Mouse (Mus musculus): ENCODE data around the gene Sec22c. TPM values are rescaled to one million over a fixed set of nuclear protein-coding genes. Genes with fewer than 3 reads are reported as not detected.

Gene Sec22c
- total RNA-seq, 2 experiments from 2014 or later: 2.6 to 4.8 TPM

- TF ChIP-seq CTCF (IDR thresholded peaks at IDR 0.05): no peak
- H3K4me3 ChIP-seq: no peak overlapping the region
- intact Hi-C loops (cut with DNase I): no loop called here
- DNase-seq: no peak
- no peak overlapping the region for H3K27ac ChIP-seq
Measured at GRCm38 (mm10) chr9:121635835-121636576, 69.3 kb downstream of the Sec22c start.

GRCm38 (mm10) chr9:121633306-121633705 lies 72.0 kb downstream of the Sec22c start:
- intact Hi-C loops (cut with DNase I): no loop called here
- DNase-seq: no peak
- Histone ChIP-seq H3K4me3 (no peak overlapping the region), H3K27ac (peak overlapping the region; percentile 43; the same call in 1 of the 2 replicates)
- TF ChIP-seq CTCF (IDR thresholded peaks at IDR 0.05): no peak

- no peak for DNase-seq
- H3K4me3 ChIP-seq: no peak overlapping the region
- TF ChIP-seq CTCF (IDR thresholded peaks at IDR 0.05): no peak
- intact Hi-C loops (cut with DNase I): no loop called here
- peak overlapping the region; percentile 43; the same call in 1 of the 2 replicates for H3K27ac ChIP-seq
Measured at GRCm38 (mm10) chr9:121632891-121633290, 72.4 kb downstream of the Sec22c start.

- DNase-seq: no peak
- intact Hi-C loops (cut with DNase I): no loop called here
- no peak for TF ChIP-seq CTCF (IDR thresholded peaks at IDR 0.05)
Measured at GRCm38 (mm10) chr9:121631946-121632345, 73.3 kb downstream of the Sec22c start.

GRCm38 (mm10) chr9:121630627-121631026 lies 74.7 kb downstream of the Sec22c start:
- intact Hi-C loops (cut with DNase I): no loop called here
- Histone ChIP-seq H3K4me3 (no peak overlapping the region), H3K27ac (no peak overlapping the region)
- DNase-seq: no peak
- no peak for TF ChIP-seq CTCF (IDR thresholded peaks at IDR 0.05)

More at GRCm38 (mm10) chr9:121631946-121632345, 73.3 kb downstream of the Sec22c start:
- no peak overlapping the region for H3K4me3 ChIP-seq
- peak overlapping the region; percentile 43; the same call in 1 of the 2 replicates for H3K27ac ChIP-seq

Other genes starting within 250 kb of the Sec22c start
- not detected for gene Cck, start 209.8 kb downstream of the Sec22c start, total RNA-seq (2021)
- not detected for gene Lyzl4, start 63.4 kb downstream of the Sec22c start, total RNA-seq (2021)
- 1 to 10 TPM; 1.5 to 2.1 TPM for gene Vipr1, start 62.8 kb downstream of the Sec22c start, total RNA-seq (2021)
- gene Ss18l2, start 4.8 kb upstream of the Sec22c start, total RNA-seq (2021): 100 to 1,000 TPM; 108 to 137 TPM
- 10 to 100 TPM; 41.3 to 42.6 TPM for gene Nktr, start 13.7 kb upstream of the Sec22c start, total RNA-seq (2021)
- 100 to 1,000 TPM; 127 to 157 TPM for gene Zfp651, start 53.8 kb upstream of the Sec22c start, total RNA-seq (2021)
- gene Klhl40, start 72.1 kb upstream of the Sec22c start, total RNA-seq (2021): 100 to 1,000 TPM; 103 to 120 TPM
- gene Hhatl, start 87.0 kb upstream of the Sec22c start, total RNA-seq (2021): 100 to 1,000 TPM; 151 to 153 TPM
- under 1 TPM in 1 of 2 experiments, not detected in 1; 0.23 TPM for gene Ccdc13, start 134.0 kb upstream of the Sec22c start, total RNA-seq (2021)
- gene Higd1a, start 152.9 kb upstream of the Sec22c start, total RNA-seq (2021): 100 to 1,000 TPM in 1 of 2 experiments, 10 to 100 TPM in 1; 89.1 to 111 TPM
- gene Ackr2, start 192.9 kb upstream of the Sec22c start, total RNA-seq (2021): 1 to 10 TPM; 1.2 to 3.6 TPM
- not detected for gene Cyp8b1, start 210.8 kb upstream of the Sec22c start, total RNA-seq (2021)
- gene Fam198a, start 245.5 kb upstream of the Sec22c start, total RNA-seq (2021): 1 to 10 TPM in 1 of 2 experiments, under 1 TPM in 1; 0.97 to 1.6 TPM